Mouse (Mus musculus) ES-E14 (cell line): ENCODE data around the gene Car8. TPM values are rescaled to one million over a fixed set of nuclear protein-coding genes. Genes with fewer than 3 reads are reported as not detected.

Experiments
- DNase-seq: peaks from one replicate; pipeline ENCODE4 v3.0.0-alpha.2; 2013; ENCODE audit warnings: low read depth, low spot score
- H3K27ac ChIP-seq: 2 replicates; pipeline ENCODE4 v1.5.1; 2012; ENCODE audit warnings: low read depth, mild to moderate bottlenecking, low read length, moderate library complexity, mixed read lengths; ENCODE audit not compliant: poor library complexity, insufficient read depth, severe bottlenecking
- H3K36me3 ChIP-seq: 2 replicates; pipeline ENCODE4 v1.6.1; 2012; ENCODE audit warnings: mild to moderate bottlenecking, low read length, moderate library complexity, mixed read lengths; ENCODE audit not compliant: control insufficient read depth, poor library complexity, insufficient read depth, severe bottlenecking
- H3K4me1 ChIP-seq, 2 experiments: fragments of 150-350 bp in 1 of 2; sonication (generic) in 1 of 2; 2 replicates each; pipeline ENCODE4 v1.6.1; 2012; ENCODE audit warnings: low read length in 2 of 2, mild to moderate bottlenecking in 1 of 2, mixed read lengths in 1 of 2; ENCODE audit not compliant: control insufficient read depth in 2 of 2, insufficient read depth in 2 of 2, poor library complexity in 1 of 2
- H3K4me3 ChIP-seq, 2 experiments: fragments of 150-350 bp in 1 of 2; sonication (generic) in 1 of 2; 2 replicates each; pipeline ENCODE4 v1.5.1; 2012; ENCODE audit warnings: low read length in 2 of 2, low read depth in 1 of 2, mild to moderate bottlenecking in 1 of 2, mixed read lengths in 1 of 2; ENCODE audit not compliant: insufficient read depth in 1 of 2, poor library complexity in 1 of 2, severe bottlenecking in 1 of 2
- H3K9ac ChIP-seq: 2 replicates; pipeline ENCODE4 v1.6.1; 2012; ENCODE audit warnings: low read depth, mild to moderate bottlenecking, low read length, mixed read lengths; ENCODE audit not compliant: poor library complexity, insufficient read depth, severe bottlenecking
- H3K9me3 ChIP-seq: fragments of 150-350 bp; sonication (generic); 2 replicates; pipeline ENCODE4 v1.6.1; 2012; ENCODE audit warnings: low read depth, mild to moderate bottlenecking, low read length; ENCODE audit not compliant: control insufficient read depth, insufficient read depth
- CHD2 ChIP-seq: IDR thresholded peaks from 2 replicates; pipeline ENCODE4 v1.6.1; 2014; ENCODE audit warnings: mild to moderate bottlenecking, low read depth, low read length, inconsistent platforms
- HCFC1 ChIP-seq: IDR thresholded peaks from 2 replicates; pipeline ENCODE4 v1.6.1; 2012; ENCODE audit warnings: low read length, inconsistent platforms, borderline replicate concordance; ENCODE audit not compliant: insufficient read depth
- MAFK ChIP-seq: IDR thresholded peaks from 2 replicates; pipeline ENCODE4 v1.6.1; 2014; ENCODE audit warnings: mild to moderate bottlenecking, low read depth, low read length, inconsistent platforms; ENCODE audit not compliant: insufficient read depth
- ZC3H11A ChIP-seq: IDR thresholded peaks from 2 replicates; pipeline ENCODE4 v1.6.1; 2012; ENCODE audit warnings: low read depth, mild to moderate bottlenecking, inconsistent platforms, low read length, borderline replicate concordance
- ZNF384 ChIP-seq: IDR thresholded peaks from 2 replicates; pipeline ENCODE4 v1.6.1; 2012; ENCODE audit warnings: low read depth, low read length, inconsistent platforms
- in situ Hi-C, 2 experiments: fragments of 600-800 bp; cut with MboI; formaldehyde crosslinking; loops; one replicate each; pipeline ENCODE4 v1.15.1; 2025; ENCODE audit warnings: low sequenced_read_pairs in 2 of 2, inconsistent platforms in 1 of 2; ENCODE audit not compliant: unreplicated experiment in 2 of 2
- total RNA-seq: library from RNA; depleted of rRNA; stranded (reverse); fragments of 300-350 nt; gene quantifications from 2 replicates; pipeline ENCODE4 v1.2.3, GENCODE M21; 2012

The Car8 gene
- total RNA-seq, 1 experiment = 0.67 TPM

DNA sequence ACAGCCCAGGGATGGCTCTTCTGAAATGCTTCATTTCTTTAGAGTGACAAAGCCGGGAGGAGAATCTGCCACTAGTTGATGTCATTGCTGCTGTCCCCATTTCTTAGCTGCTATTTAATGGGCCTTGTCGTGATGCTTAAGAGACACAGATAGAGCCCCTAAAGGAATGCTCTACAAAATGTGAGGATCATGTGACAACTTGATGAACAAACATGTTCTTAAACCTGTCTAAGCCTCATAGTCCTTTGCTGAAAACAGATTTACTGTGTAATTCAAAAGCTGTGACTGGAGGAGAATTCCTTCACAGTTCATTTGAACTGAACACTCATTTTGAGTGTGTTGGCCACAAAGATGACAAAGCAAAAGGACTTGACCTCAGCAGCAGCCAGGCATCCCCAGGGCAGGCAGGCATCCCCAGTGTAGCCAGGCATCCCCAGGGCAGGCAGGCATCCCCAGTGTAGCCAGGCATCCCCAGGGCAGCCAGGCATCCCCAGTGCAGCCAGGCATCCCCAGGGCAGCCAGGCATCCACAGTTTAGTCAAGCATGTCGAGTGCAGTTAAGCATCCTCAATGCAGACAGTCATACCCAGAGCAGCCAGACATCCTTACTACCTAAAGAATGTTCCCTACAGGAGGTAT is 9.1 kb downstream of the Car8 start:
- H3K4me3 ChIP-seq = no peak overlapping the region
- in situ Hi-C loops = no loop called here

GRCm38 (mm10) chr4:8218941-8219340 is 19.9 kb downstream of the Car8 start:
- TF ChIP-seq ZC3H11A (no peak), MAFK (no peak), CHD2 (no peak), ZNF384 (no peak), HCFC1 (no peak)
- in situ Hi-C loops = no loop called here
- peaks cover 4 to 7% of the 10 kb centered on the region in 2 experiments; a peak in 2 of 4 replicates for H3K4me1 ChIP-seq
- H3K4me3 ChIP-seq = no peak overlapping the region
- no peaks in the 10 kb centered on the region for H3K9me3 ChIP-seq
- H3K27ac ChIP-seq = no peak overlapping the region
- no peaks in the 10 kb centered on the region for H3K36me3 ChIP-seq
- DNase-seq = no peak
- H3K9ac ChIP-seq = no peak overlapping the region

More for the DNA sequence above, 9.1 kb downstream of the Car8 start:
- H3K36me3 ChIP-seq = no peaks in the 10 kb centered on the region
- no peak overlapping the region for H3K27ac ChIP-seq
- no peaks in the 10 kb centered on the region for H3K4me1 ChIP-seq
- H3K9me3 ChIP-seq = no peaks in the 10 kb centered on the region
- DNase-seq = no peak
- TF ChIP-seq ZNF384 (no peak), MAFK (no peak), CHD2 (no peak), HCFC1 (no peak), ZC3H11A (no peak)
- H3K9ac ChIP-seq = no peak overlapping the region

GRCm38 (mm10) chr4:8218004-8218403 is 20.8 kb downstream of the Car8 start:
- in situ Hi-C loops = no loop called here
- H3K36me3 ChIP-seq = no peaks in the 10 kb centered on the region
- peaks cover 4 to 7% of the 10 kb centered on the region in 2 experiments; a peak in 2 of 4 replicates for H3K4me1 ChIP-seq
- TF ChIP-seq ZNF384 (no peak), MAFK (no peak), HCFC1 (no peak), CHD2 (no peak), ZC3H11A (no peak)
- no peak overlapping the region for H3K27ac ChIP-seq
- H3K4me3 ChIP-seq = no peak overlapping the region
- DNase-seq = no peak
- no peak overlapping the region for H3K9ac ChIP-seq
- no peaks in the 10 kb centered on the region for H3K9me3 ChIP-seq

- no peak overlapping the region for H3K27ac ChIP-seq
- no peak for DNase-seq
- H3K4me1 ChIP-seq = peaks cover 4 to 7% of the 10 kb centered on the region in 2 experiments; a peak in 2 of 4 replicates
- no peak overlapping the region for H3K4me3 ChIP-seq
- TF ChIP-seq MAFK = no peak
- TF ChIP-seq ZNF384 = no peak
- TF ChIP-seq HCFC1 = no peak
- no peak for TF ChIP-seq CHD2
- TF ChIP-seq ZC3H11A = no peak
- no peaks in the 10 kb centered on the region for H3K9me3 ChIP-seq
- no peaks in the 10 kb centered on the region for H3K36me3 ChIP-seq
- in situ Hi-C loops = no loop called here
- H3K9ac ChIP-seq = no peak overlapping the region
Observed at GRCm38 (mm10) chr4:8217272-8217671, 21.6 kb downstream of the Car8 start.

GRCm38 (mm10) chr4:8216551-8216950 is 22.3 kb downstream of the Car8 start:
- DNase-seq = no peak
- H3K36me3 ChIP-seq = no peaks in the 10 kb centered on the region
- no peaks in the 10 kb centered on the region for H3K9me3 ChIP-seq
- peaks cover 4 to 7% of the 10 kb centered on the region in 2 experiments; a peak in 2 of 4 replicates for H3K4me1 ChIP-seq
- H3K4me3 ChIP-seq = no peak overlapping the region
- in situ Hi-C loops = no loop called here
- TF ChIP-seq HCFC1 (no peak), MAFK (no peak), ZC3H11A (no peak), ZNF384 (no peak), CHD2 (no peak; the same call in 1 of the 2 replicates)
- H3K27ac ChIP-seq = no peak overlapping the region
- no peak overlapping the region for H3K9ac ChIP-seq
